Mouse (Mus musculus): Measurements from ENCODE around the gene Rd3. TPM values are rescaled to one million over a fixed set of nuclear protein-coding genes. Genes with fewer than 3 reads are reported as not detected.
A peak's percentile ranks its signal among the peaks of the same experiment; 100 is the strongest.

Gene Rd3
- polyA plus RNA-seq, 1 experiment from 2014 or later, result 3.1 TPM

DNA sequence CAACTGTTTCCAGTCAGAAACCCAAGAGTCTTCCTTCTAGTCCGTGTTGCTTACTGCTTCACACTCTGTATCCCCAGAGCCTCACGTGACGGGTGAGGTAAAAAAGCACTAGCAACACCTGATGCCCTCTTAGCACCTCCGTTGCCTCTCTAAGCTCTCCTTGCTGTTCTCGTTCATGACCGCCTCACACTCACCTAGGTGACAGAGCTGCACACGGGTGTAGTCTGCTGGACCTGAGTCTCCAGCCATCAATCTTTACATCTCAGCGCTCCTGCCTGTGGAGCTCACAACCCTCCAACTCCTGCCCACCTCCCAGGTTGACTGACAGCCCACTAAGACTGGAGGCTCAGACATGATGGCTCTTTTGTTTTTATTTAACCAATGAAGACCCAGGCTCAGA, 29.4 kb upstream of the Rd3 start:
- Histone ChIP-seq H3K4me2 (replicated peaks) (no peak overlapping the region), H3K27ac (replicated peaks) (no peak overlapping the region), H3K27me3 (no peaks in the 10 kb centered on the region), H3K36me3 (no peaks in the 10 kb centered on the region), H3K9me3 (no peaks in the 10 kb centered on the region), H3K9ac (replicated peaks) (no peak overlapping the region), H3K4me1 (no peaks in the 10 kb centered on the region), H3K4me3 (no peak overlapping the region)
- WGBS, result 69% methylated on average over 8 of the region's 8 CpGs
- no peak for ATAC-seq (replicated peaks)

DNA sequence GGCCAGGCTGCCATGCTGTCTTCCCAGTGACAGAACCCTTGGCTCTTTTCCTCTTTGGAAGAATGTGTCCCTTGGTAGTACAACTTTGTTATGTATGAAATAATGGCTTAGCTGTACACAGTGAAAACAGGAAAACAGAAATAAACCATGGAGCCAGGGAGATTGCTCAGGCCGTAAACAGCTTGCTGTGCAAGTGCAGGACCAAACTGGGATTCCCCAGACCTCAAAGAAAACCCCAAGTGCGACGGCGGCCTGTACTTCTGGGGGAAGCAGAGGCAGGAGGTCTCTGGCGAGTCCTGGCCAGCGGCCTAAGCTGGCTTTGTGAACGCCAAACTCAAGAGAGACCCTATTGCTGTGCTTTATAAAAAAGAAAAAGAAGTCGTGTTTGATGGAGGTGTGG, 28.6 kb upstream of the Rd3 start:
- H3K4me2 ChIP-seq (replicated peaks), result no peak overlapping the region
- no peak for ATAC-seq (replicated peaks)
- no peaks in the 10 kb centered on the region for H3K27me3 ChIP-seq
- no peaks in the 10 kb centered on the region for H3K36me3 ChIP-seq
- no peak overlapping the region for H3K27ac ChIP-seq (replicated peaks)
- H3K9ac ChIP-seq (replicated peaks), result no peak overlapping the region
- 82% methylated on average over 8 of the region's 8 CpGs for WGBS
- H3K9me3 ChIP-seq, result no peaks in the 10 kb centered on the region
- H3K4me1 ChIP-seq, result no peaks in the 10 kb centered on the region
- H3K4me3 ChIP-seq, result no peak overlapping the region

DNA sequence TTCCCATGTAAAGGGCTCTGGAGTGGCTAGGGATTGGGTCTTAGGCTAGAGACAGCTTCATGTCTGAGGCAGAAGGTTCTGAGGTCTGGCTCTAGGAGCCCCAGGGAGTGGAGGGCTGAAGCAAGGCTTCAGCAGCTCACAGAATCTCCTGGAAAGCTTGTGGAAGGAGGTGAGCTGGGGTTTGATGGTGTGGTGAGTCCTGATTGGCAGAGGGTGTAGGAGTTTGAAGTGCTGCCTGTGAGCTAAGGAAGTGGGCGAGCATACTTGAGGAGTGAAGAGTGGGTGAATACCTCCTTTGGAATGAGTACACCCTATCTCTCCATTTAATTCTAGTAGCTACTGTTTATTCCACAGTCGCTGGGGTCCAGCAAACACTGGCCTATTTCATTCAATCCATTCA, 26.6 kb upstream of the Rd3 start:
- H3K4me3 ChIP-seq, result no peak overlapping the region

DNA sequence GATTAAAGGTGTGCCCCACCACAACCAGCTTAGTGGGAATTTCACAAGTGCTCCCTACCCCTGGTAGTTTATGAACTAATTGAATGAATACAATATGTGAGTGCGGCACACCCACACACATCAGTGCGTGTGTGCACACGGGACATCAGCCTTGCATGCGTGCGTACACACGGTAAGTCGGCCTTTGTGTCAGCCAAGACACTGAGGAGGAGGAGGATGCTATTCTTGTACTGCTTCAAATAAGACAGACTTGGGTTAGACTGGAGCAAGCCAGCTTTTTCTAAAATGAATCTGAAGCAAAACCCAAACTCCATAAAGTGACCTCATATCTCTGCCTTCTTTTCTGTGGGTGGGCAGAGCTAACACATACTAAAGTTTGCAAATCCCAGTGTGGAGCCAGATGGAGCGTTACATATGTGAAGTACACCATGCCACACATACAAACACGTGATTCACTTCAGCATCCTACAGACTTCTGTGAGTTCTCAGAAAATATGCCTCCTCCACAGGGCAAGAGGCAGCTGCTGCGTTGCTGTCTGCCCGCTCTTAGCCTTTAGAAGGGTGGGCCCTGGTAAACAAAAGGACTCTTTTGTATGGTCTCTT, 24.3 kb upstream of the Rd3 start:
- no peak for ATAC-seq (replicated peaks)
- 87% methylated on average over 11 of the region's 11 CpGs for WGBS

More for the DNA sequence above, 26.6 kb upstream of the Rd3 start:
- Histone ChIP-seq H3K9me3 (no peaks in the 10 kb centered on the region), H3K36me3 (no peaks in the 10 kb centered on the region), H3K27ac (replicated peaks) (no peak overlapping the region), H3K4me1 (no peaks in the 10 kb centered on the region), H3K27me3 (no peaks in the 10 kb centered on the region), H3K4me2 (replicated peaks) (no peak overlapping the region), H3K9ac (replicated peaks) (no peak overlapping the region)
- WGBS, result 64% methylated on average over 2 of the region's 2 CpGs
- ATAC-seq (replicated peaks), result no peak

DNA sequence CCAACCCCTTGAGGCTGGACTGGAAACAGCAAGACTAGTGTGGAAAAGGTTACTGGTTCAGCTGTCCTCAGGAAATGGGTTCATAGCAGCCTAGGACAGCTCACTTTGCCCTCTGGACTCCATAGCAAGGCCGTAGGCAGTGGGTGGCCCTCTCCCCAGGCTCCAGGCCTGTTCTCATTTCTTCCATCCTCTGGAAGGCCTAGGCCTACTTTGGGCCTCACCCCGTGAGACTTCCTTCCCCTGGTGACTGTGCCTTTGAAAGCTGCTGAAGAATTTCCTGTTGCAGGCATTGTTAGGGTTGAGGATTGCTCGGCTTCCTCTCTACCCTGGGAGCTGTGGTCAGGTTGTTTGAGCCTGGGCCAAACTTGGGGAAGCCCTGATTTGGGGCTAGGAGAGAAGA, 22.1 kb upstream of the Rd3 start:
- WGBS, result 59% methylated on average over 3 of the region's 3 CpGs

More for the DNA sequence above, 24.3 kb upstream of the Rd3 start:
- Histone ChIP-seq H3K9me3 (no peaks in the 10 kb centered on the region), H3K36me3 (no peaks in the 10 kb centered on the region), H3K4me2 (replicated peaks) (no peak overlapping the region), H3K9ac (replicated peaks) (no peak overlapping the region), H3K4me3 (no peak overlapping the region), H3K4me1 (no peaks in the 10 kb centered on the region), H3K27me3 (no peaks in the 10 kb centered on the region), H3K27ac (replicated peaks) (no peak overlapping the region)

DNA sequence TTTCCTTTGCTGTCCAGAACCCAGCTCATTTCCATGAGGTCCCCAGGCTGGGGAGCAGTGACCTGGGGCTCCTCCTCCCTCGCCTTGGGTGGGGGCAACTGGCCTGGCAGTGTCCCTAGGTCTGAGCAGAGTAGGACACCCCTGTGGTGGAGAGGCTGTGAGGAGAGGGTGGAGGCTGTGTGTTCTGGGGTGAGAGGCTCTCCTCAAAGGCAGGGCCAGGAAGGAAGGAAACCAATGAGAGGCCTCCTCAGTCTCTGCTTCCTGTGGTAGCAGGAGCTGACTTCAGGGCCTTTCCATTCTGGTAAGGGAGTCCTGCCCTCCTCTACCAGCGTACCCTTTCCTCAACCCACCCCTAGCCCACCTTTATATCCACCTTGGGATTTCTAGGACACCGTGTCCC, 20.9 kb upstream of the Rd3 start:
- Histone ChIP-seq H3K27ac (replicated peaks) (peak overlapping the region; percentile 25; the same call in 1 of the 2 replicates), H3K36me3 (no peaks in the 10 kb centered on the region), H3K27me3 (no peaks in the 10 kb centered on the region), H3K4me3 (no peak overlapping the region), H3K4me1 (no peaks in the 10 kb centered on the region), H3K9ac (replicated peaks) (no peak overlapping the region), H3K4me2 (replicated peaks) (no peak overlapping the region), H3K9me3 (no peaks in the 10 kb centered on the region)
- WGBS, result 70% methylated on average over 3 of the region's 3 CpGs
- no peak for ATAC-seq (replicated peaks)

More for the DNA sequence above, 22.1 kb upstream of the Rd3 start:
- no peaks in the 10 kb centered on the region for H3K4me1 ChIP-seq
- H3K9me3 ChIP-seq, result no peaks in the 10 kb centered on the region
- H3K27me3 ChIP-seq, result no peaks in the 10 kb centered on the region
- no peak overlapping the region for H3K9ac ChIP-seq (replicated peaks)
- no peak overlapping the region for H3K27ac ChIP-seq (replicated peaks)
- no peak overlapping the region for H3K4me2 ChIP-seq (replicated peaks)
- no peaks in the 10 kb centered on the region for H3K36me3 ChIP-seq
- no peak overlapping the region for H3K4me3 ChIP-seq
- no peak for ATAC-seq (replicated peaks)

DNA sequence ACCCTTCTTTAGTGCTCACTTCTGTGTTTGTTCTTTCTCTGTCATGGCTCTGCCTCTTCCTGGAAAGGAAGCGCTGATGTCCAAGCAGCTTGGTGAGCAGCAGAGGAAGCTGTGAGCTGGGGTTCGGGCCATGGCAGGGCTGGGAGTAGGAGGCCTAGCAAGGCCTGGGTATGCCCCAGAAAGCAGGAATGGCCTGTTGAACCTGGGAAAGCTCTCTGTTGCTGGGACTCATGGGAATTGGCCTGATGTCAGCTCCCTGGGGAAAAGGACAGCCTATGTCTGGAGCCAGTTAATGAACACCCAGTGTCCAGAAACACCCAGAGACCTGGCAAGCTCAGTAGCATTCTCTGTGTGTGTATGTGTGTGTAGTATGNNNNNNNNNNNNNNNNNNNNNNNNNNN, 20.3 kb upstream of the Rd3 start:
- Histone ChIP-seq H3K9ac (replicated peaks) (no peak overlapping the region), H3K4me2 (replicated peaks) (no peak overlapping the region), H3K36me3 (no peaks in the 10 kb centered on the region), H3K9me3 (no peaks in the 10 kb centered on the region), H3K4me3 (no peak overlapping the region), H3K4me1 (no peaks in the 10 kb centered on the region), H3K27ac (replicated peaks) (peak overlapping the region; percentile 25; the same call in 1 of the 2 replicates), H3K27me3 (no peaks in the 10 kb centered on the region)
- WGBS, result 100% methylated on average over 2 of the region's 2 CpGs
- 0 out of 2 replicates have a peak, but pooled peaks have one; percentile 43 for ATAC-seq (replicated peaks)

DNA sequence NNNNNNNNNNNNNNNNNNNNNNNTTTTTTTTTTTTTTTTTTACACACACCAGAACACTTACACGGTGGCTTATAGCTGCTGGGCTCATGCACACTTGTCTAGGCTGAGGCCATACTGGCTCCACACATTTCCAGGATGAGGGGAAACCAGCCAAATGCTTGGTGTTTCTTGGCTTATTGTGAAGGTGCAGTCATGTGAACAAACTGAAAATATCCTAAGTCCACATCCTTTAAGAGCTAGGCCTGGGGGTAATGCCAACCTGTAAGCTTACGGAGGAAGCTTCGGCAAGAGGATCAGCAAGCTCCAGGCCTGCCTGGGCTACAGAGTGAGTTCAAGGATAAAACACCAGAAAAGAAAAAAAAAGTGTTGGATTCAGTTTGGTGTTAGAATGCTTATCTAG, 19.8 kb upstream of the Rd3 start:
- Histone ChIP-seq H3K4me3 (no peak overlapping the region), H3K9me3 (no peaks in the 10 kb centered on the region), H3K4me1 (no peaks in the 10 kb centered on the region), H3K27ac (replicated peaks) (no peak overlapping the region), H3K9ac (replicated peaks) (no peak overlapping the region), H3K27me3 (no peaks in the 10 kb centered on the region), H3K4me2 (replicated peaks) (no peak overlapping the region), H3K36me3 (no peaks in the 10 kb centered on the region)
- ATAC-seq (replicated peaks), result no peak
- 54% methylated on average over 3 of the region's 3 CpGs for WGBS

DNA sequence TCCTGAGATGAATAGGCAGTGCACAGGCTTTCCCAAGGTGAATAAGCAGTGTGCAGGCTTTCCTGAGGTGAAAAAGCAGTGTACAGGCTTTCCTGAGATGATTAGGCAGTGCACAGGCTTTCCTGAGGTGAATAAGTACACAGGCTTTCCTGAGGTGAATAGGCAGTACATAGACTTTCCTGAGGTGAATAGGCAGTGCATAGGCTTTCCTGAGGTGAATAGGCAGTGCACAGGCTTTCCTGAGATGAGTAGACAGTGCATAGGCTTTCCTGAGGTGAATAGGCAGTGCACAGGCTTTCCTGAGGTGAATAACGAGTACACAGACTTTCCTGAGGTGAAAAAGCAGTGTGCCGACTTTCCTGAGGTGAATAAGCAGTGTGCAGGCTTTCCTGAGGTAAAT, 16.2 kb upstream of the Rd3 start:
- Histone ChIP-seq H3K4me1 (0 out of 2 replicates have a peak, but pooled peaks cover 2% of the 10 kb centered on the region), H3K4me3 (no peak overlapping the region), H3K36me3 (no peaks in the 10 kb centered on the region), H3K27ac (replicated peaks) (no peak overlapping the region), H3K4me2 (replicated peaks) (no peak overlapping the region), H3K9ac (replicated peaks) (no peak overlapping the region), H3K9me3 (no peaks in the 10 kb centered on the region), H3K27me3 (no peaks in the 10 kb centered on the region)
- ATAC-seq (replicated peaks), result no peak
- WGBS, result 45% methylated on average over 2 of the region's 2 CpGs

DNA sequence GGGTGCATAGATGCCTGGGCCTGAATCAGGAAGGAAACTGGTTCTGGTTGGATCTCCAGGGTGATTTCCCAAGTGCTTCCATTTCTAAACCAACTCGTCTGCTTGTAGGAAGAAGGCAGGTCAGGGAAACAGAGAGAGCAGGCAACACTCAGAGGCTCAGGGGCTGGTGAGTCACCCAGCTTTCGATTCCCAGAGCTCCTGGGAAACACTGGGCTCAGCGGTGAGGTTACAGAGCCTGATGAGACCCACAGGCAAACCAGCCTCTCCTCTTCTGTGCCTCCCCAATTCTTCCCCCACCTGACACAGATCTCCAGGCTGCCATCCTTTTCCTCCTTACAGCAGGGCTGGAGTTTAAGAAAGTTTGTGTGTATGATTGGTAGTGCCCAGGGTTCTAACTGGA, 13.8 kb upstream of the Rd3 start:
- no peak for ATAC-seq (replicated peaks)
- no peaks in the 10 kb centered on the region for H3K27me3 ChIP-seq
- H3K9ac ChIP-seq (replicated peaks), result no peak overlapping the region
- 0 out of 2 replicates have a peak, but pooled peaks cover 2% of the 10 kb centered on the region for H3K4me1 ChIP-seq
- H3K4me3 ChIP-seq, result no peak overlapping the region
- no peak overlapping the region for H3K4me2 ChIP-seq (replicated peaks)
- WGBS, result 78% methylated on average over 3 of the region's 3 CpGs
- H3K9me3 ChIP-seq, result no peaks in the 10 kb centered on the region
- no peaks in the 10 kb centered on the region for H3K36me3 ChIP-seq
- H3K27ac ChIP-seq (replicated peaks), result no peak overlapping the region

DNA sequence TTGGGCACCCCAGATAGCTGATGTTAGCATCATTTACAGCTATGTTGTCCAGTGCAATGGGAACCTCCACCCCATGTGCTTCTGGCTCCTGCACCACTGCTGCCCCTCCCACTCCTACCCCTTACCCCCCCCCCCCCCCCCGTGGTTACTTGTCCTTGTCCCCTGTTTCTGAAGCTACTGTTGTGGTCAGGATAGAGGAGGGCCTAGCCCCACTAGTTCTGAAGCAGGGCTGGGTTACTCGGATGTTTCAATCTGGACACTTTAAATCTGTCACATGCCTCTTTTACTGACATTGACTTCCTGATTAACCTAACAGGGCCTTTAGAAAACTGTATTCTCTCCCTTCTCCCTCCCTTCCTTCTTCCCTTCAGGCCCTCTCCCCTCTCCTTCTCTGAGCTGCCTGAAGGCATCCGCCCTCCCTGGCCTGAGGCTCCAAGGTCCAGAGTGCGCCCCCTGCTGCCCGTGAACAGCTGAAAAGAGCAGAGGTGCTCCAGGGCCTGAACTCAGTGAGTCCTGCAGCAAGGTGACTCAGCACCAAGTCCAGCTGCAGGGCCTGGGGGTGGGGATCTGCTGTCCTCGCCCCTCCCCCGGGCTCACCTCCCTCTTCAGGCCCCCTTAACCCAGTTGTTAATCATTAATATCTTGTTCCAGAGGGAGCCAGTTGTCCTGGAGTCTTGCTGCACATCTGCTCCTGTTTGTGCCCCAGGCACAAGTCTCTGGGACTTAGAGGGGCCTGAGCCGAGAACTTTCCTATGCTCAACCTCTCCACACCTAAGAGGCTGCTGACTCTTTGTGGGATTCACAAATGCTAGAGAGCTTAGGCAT, 13.0 kb upstream of the Rd3 start:
- WGBS, result 27% methylated on average over 7 of the region's 8 CpGs

DNA sequence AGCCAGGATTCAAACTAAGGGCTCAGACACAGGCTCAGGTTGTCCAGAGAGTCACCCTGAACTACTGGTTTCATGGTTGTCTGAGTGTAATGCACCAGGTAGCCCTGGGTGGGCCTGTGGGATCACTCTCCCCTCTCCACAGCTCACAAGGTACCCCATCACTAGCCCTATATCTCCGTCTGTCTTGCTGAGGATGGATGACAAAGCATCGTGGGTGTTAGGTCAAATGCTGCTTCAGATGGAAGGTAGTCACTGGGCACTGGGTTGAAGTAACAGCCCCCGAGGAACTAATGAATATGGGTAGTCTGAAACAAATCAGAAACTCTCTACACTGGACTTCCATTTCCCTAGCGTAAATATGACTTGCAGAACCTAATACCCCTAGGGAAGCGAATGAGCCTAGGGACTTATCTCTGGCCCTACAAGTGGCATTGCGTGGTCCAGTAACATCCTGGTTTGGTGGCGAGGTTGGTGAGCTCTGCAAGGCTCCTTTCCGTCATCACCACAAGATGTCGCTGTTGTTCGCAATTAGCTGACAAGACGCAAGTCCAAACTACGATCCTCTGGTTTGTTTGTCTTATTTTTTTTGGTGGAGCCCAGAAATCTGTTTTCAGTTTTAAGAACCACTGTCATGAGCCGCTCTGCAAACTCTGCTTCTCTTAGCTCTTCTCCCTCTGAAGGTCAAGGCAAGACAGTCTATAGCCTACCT, 12.2 kb upstream of the Rd3 start:
- H3K36me3 ChIP-seq, result no peaks in the 10 kb centered on the region
- no peak overlapping the region for H3K27ac ChIP-seq (replicated peaks)
- no peaks in the 10 kb centered on the region for H3K27me3 ChIP-seq
- H3K4me2 ChIP-seq (replicated peaks), result no peak overlapping the region
- no peak overlapping the region for H3K4me3 ChIP-seq
- H3K4me1 ChIP-seq, result 0 out of 2 replicates have a peak, but pooled peaks cover 2% of the 10 kb centered on the region
- 16% methylated on average over 13 of the region's 13 CpGs for WGBS
- peak; percentile 46; the same call in 1 of the 2 replicates for ATAC-seq (replicated peaks)
- no peak overlapping the region for H3K9ac ChIP-seq (replicated peaks)
- H3K9me3 ChIP-seq, result no peaks in the 10 kb centered on the region

More for the DNA sequence above, 13.0 kb upstream of the Rd3 start:
- Histone ChIP-seq H3K9me3 (no peaks in the 10 kb centered on the region), H3K4me2 (replicated peaks) (no peak overlapping the region), H3K27me3 (no peaks in the 10 kb centered on the region), H3K4me1 (0 out of 2 replicates have a peak, but pooled peaks cover 2% of the 10 kb centered on the region), H3K27ac (replicated peaks) (no peak overlapping the region), H3K4me3 (no peak overlapping the region), H3K36me3 (no peaks in the 10 kb centered on the region), H3K9ac (replicated peaks) (no peak overlapping the region)
- peak; percentile 29; the same call in 1 of the 2 replicates for ATAC-seq (replicated peaks)
